Mouse (Mus musculus) neural tube, embryonic 14.5 days (tissue): ENCODE results near the gene Mecom. TPM values are rescaled to one million over a fixed set of nuclear protein-coding genes. Genes with fewer than 3 reads are reported as not detected.

Source experiments
- ATAC-seq: fragments of 200-750 bp; cut with Nextera tagmentation; 2 replicates; pipeline ENCODE4 v1.8.0; 2017; ENCODE audit warnings: low read depth, mild to moderate bottlenecking, moderate TSS enrichment, moderate library complexity
- H3K27ac ChIP-seq: fragments of 300-500 bp; sonication (generic); 2 replicates; pipeline ENCODE4 v1.5.1; 2014; ENCODE audit warnings: low read depth, mild to moderate bottlenecking, control low read depth, low read length, moderate library complexity, mixed read lengths
- H3K27me3 ChIP-seq: fragments of 300-500 bp; sonication (generic); 2 replicates; pipeline ENCODE4 v1.6.1; 2014; ENCODE audit warnings: low read length; ENCODE audit not compliant: control insufficient read depth, insufficient read depth
- H3K36me3 ChIP-seq: fragments of 300-500 bp; sonication (generic); 2 replicates; pipeline ENCODE4 v1.6.1; 2014; ENCODE audit warnings: low read length, mixed read lengths; ENCODE audit not compliant: control insufficient read depth, insufficient read depth
- H3K4me1 ChIP-seq: fragments of 300-500 bp; sonication (generic); 2 replicates; pipeline ENCODE4 v1.6.1; 2014; ENCODE audit warnings: low read length; ENCODE audit not compliant: control insufficient read depth, insufficient read depth
- H3K4me2 ChIP-seq: fragments of 300-500 bp; sonication (generic); 2 replicates; pipeline ENCODE4 v1.6.1; 2014; ENCODE audit warnings: mild to moderate bottlenecking, low read depth, low read length, control low read depth
- H3K4me3 ChIP-seq: fragments of 300-500 bp; sonication (generic); 2 replicates; pipeline ENCODE4 v1.5.1; 2014; ENCODE audit warnings: low read depth, low read length, control low read depth, mixed read lengths
- H3K9ac ChIP-seq: fragments of 300-500 bp; sonication (generic); replicated peaks from 2 replicates; pipeline ENCODE4 v1.6.1; 2014; ENCODE audit warnings: low read depth, mild to moderate bottlenecking, control low read depth, low read length, mixed read lengths
- H3K9me3 ChIP-seq: fragments of 300-500 bp; sonication (generic); 2 replicates; pipeline ENCODE4 v1.6.1; 2016; ENCODE audit warnings: low read length; ENCODE audit not compliant: control insufficient read depth
- WGBS: fragments of 180-500 bp; shearing (Covaris S2); extraction: QIAGEN DNeasy Blood & Tissue Kit; methylation state at CpG from one replicate; pipeline ENCODE4 v1.1.7; 2014; 5-methylcytosine and 5-hydroxymethylcytosine counted together
- polyA plus RNA-seq: library from polyadenylated mRNA; unstranded; fragments of >200 nt; fragmentation: Nextera tagmentation; extraction: Ambion mirVana; gene quantifications from 2 replicates; pipeline ENCODE4 v1.2.1, GENCODE M21; 2014

The Mecom gene
- polyA plus RNA-seq, 1 experiment from 2014 or later: 6.4 TPM

DNA sequence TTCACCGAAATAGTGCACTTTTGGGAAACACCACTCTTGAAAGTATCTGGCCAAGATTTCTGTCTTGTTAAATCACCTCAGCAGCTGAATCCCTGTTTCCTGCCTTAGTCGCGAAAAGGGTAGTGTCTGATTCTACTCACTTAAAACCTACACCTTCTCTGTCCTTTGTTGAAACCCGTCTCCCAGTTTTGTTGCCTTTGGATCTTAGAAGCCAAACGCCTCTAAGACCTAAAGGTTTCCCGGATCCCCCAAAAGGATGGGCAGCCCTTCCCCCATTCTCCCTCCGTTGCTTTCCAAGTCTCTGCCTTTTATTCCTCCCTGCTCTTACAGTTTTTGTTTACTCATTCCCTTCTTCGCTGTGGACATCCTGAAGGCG, 32.0 kb downstream of the Mecom start:
- Histone ChIP-seq H3K4me1 (peaks cover 11% of the 10 kb centered on the region; the same call in 1 of the 2 replicates), H3K9me3 (no peaks in the 10 kb centered on the region), H3K27ac (no peak overlapping the region), H3K36me3 (no peaks in the 10 kb centered on the region), H3K27me3 (peaks cover 42% of the 10 kb centered on the region), H3K9ac (no peak overlapping the region), H3K4me2 (no peak overlapping the region), H3K4me3 (no peak overlapping the region)
- 6% methylated on average over 9 of the region's 9 CpGs for WGBS
- ATAC-seq: no peak

DNA sequence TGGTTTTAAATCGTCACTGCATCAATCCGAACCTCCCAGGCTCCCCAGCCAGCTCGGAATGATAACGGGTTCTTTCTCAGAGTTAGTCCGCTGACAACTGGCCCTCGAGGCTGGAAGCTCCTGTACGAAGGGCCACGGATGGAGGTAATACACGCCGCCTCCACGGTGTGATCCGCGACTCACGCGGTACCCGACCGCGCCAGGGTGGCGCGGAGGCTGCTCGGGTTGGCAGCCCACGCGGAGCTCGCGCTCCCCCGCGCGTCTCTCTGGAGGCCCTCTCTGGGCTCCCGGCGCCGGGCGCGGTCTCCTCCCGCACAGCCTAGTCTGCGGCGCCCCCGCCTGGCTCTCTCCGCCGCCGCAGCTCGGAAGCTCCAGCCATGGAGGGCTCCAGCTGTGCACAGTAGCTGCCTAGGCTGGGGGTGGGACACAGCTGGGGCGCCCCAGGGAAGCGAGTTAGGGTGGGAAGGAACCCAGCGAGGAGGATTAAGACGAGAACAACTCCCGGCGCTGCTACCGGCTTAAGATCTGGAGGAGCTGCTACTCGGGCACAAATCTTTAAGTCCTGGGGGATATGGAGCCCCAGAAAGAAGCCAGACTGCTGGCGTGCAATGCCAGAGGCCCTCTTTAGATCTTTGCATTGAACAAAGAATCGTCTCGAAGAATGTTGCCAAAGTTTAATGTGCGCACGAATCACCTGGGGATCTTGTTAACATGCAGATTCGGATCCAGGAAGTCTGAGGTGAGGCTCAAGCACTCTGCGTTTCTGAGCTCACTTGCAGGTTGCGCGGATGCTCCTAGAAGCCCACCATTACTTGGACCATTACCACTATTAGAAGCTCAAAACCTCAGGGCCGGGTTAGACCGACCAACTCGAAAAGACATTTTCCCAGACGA, 32.7 kb downstream of the Mecom start:
- peaks cover 43% of the 10 kb centered on the region for H3K27me3 ChIP-seq
- peak; percentile 85 for ATAC-seq

DNA sequence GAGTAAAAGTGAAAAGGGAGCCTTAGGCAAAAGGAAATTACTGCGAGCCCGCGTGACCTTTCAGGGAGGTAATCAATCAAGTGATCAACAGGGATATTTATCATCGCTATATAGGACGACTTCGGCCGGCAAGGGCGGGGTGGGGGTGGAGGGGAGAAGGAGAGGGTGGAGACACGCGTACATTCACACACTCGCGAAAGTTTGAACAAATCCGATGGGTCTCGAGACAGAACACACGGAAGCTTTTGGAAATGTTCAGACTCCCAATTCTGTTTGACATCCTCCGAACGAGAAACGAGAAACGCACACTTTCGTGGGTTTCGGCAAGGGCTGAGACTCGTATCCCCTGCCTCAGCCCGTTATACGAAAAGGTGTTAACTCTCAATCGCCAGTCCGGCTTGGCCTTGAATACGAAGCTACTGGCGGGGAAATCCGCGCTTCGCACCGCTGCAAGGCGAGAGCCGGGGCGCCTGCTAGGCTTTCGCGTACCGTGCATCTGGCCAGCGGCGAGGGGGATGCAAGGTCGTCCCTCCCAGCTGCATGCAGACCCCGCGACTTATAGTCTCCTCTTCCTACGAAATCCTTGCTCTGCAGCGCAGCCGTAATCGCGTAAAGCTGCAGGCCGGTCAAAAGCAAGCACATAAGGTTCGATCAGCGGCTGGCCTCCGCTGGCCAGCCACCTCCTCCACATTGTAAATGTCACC, 33.6 kb downstream of the Mecom start:
- no peaks in the 10 kb centered on the region for H3K36me3 ChIP-seq
- peaks cover 45% of the 10 kb centered on the region for H3K27me3 ChIP-seq
- peak; percentile 19 for ATAC-seq
- H3K4me3 ChIP-seq: peak overlapping the region; percentile 22
- H3K27ac ChIP-seq: no peak overlapping the region
- peaks cover 12% of the 10 kb centered on the region; the same call in 1 of the 2 replicates for H3K4me1 ChIP-seq
- H3K9ac ChIP-seq: no peak overlapping the region
- peak overlapping the region; percentile 37 for H3K4me2 ChIP-seq
- no peaks in the 10 kb centered on the region for H3K9me3 ChIP-seq
- under 1% methylated on average over 52 of the region's 52 CpGs for WGBS

More for the DNA sequence above, 32.7 kb downstream of the Mecom start:
- peak overlapping the region; percentile 37 for H3K4me2 ChIP-seq
- no peaks in the 10 kb centered on the region for H3K9me3 ChIP-seq
- H3K4me3 ChIP-seq: peak overlapping the region; percentile 22
- peaks cover 11% of the 10 kb centered on the region; the same call in 1 of the 2 replicates for H3K4me1 ChIP-seq
- no peak overlapping the region for H3K9ac ChIP-seq
- H3K27ac ChIP-seq: no peak overlapping the region
- WGBS: under 1% methylated on average over 61 of the region's 62 CpGs
- no peaks in the 10 kb centered on the region for H3K36me3 ChIP-seq

DNA sequence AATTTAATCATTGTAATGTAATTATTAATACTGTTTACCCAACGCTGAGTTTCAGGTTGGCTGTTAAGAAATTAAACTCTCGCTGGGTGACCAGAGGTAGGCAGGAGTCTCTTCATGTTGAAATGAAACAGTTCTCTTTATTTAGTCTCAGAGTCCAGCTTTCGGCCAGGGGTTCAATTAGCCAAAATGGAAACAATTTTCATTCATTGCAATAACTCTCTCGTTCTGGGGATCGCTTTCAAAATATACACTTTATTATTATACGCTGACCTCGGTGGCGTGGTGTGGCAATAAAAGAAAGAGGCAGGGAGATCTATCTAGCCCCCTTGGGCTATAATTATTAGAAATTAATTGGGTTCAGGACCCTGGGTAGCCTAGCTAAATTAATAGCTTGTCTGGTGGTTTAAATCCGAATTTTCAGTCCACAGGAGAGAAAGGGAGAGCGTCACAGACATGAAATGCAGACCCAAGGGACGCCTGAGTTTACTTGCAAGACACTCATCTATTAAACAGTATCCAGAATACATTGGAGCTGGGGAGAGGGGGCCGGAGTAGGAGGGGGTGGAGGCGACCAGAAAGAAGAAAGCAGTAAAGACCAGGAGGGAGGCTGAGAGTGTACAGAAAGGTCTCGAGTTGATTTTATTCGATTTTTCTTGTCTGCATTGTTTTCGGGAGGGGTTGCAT, 34.4 kb downstream of the Mecom start:
- Histone ChIP-seq H3K9me3 (no peaks in the 10 kb centered on the region), H3K4me2 (no peak overlapping the region; the same call in 1 of the 2 replicates), H3K4me1 (peaks cover 16% of the 10 kb centered on the region), H3K9ac (no peak overlapping the region), H3K4me3 (no peak overlapping the region; the same call in 1 of the 2 replicates), H3K27me3 (peaks cover 52% of the 10 kb centered on the region), H3K36me3 (no peaks in the 10 kb centered on the region), H3K27ac (no peak overlapping the region)
- ATAC-seq: no peak
- WGBS: 3% methylated on average over 16 of the region's 16 CpGs

DNA sequence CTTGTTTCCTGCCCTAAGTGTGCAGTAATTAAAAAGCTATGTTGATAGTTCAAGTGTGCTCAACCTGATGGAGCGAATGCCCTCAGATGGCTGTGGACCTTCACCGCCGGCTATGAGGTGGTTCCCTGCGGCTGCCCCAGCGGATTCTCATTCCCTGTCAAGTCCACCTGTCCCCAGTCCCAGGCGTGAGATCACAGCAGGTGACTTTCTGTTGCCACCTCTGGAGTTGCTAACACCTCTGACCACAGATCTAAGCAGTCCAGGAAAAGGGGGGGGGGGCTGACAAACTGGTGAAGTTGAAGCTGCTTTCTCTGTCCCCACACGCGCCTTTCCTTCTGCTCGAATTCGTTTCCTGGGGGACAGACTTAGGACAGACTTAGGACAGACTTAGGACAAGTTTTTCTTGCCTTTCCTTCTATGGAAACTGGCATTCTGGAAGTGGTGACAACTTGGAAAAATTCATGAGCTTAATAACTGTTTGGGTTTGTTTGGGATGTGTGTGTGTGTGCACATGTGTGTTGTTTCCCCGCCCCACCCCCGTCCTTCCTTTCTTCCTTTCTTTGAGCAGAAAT, 35.3 kb downstream of the Mecom start:
- 1% methylated on average over 12 of the region's 12 CpGs for WGBS
- H3K9me3 ChIP-seq: no peaks in the 10 kb centered on the region
- peaks cover 25% of the 10 kb centered on the region for H3K4me1 ChIP-seq
- H3K4me2 ChIP-seq: no peak overlapping the region
- no peak overlapping the region for H3K4me3 ChIP-seq
- no peak for ATAC-seq
- peaks cover 60% of the 10 kb centered on the region for H3K27me3 ChIP-seq
- H3K9ac ChIP-seq: no peak overlapping the region
- no peak overlapping the region for H3K27ac ChIP-seq
- no peaks in the 10 kb centered on the region for H3K36me3 ChIP-seq

DNA sequence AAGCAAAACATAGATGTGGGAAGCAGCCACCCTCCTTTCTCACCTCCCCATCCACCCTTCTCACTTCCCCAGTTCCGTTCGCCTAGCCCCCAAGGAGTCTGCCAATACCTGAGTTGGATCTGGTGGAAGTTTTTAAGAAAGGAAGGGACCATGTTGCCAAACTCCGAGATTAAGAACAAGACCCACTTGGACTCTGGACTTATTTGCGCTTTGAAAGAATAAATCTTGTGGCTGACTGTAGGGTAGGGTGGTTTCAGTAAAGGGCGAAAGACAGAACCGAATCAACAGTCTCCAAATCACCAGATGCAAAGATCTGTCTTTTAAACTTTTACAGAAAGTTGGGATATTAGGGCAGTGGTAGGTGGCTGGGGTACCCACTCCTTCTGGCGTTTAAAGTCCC, 36.0 kb downstream of the Mecom start:
- Histone ChIP-seq H3K4me2 (no peak overlapping the region), H3K9me3 (no peaks in the 10 kb centered on the region), H3K9ac (no peak overlapping the region), H3K27ac (no peak overlapping the region), H3K36me3 (no peaks in the 10 kb centered on the region), H3K4me1 (peaks cover 27% of the 10 kb centered on the region), H3K4me3 (no peak overlapping the region), H3K27me3 (peaks cover 57% of the 10 kb centered on the region)
- 5% methylated on average over 7 of the region's 7 CpGs for WGBS
- no peak for ATAC-seq

DNA sequence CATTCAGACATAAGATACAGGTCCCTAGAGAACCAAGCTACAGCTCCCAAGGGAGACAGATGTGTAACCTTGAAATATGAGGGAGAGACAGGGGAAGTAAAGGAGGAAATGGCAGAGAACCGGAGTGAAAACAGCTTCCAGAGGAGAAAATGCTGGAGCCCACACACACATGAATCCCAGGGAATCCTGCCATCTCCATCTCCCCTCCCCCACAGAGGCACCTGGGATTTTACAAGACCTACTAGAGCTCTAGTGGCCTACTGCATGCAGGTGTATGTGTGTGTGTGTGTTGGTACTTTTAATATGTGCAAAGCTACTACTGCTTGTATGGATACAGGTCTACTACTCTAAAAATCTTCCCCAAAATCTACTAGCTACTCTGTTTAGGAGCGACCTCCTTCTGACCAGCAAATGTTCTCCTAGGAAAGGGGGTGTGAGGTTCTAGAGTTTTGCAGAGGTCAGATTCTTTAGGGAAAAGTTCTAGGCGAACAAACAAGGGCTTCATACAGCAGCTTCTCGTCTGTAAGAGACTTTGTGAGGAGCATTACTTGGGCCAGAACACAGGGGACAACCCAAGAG, 36.7 kb downstream of the Mecom start:
- peaks cover 56% of the 10 kb centered on the region for H3K27me3 ChIP-seq
- H3K9ac ChIP-seq: no peak overlapping the region
- H3K4me2 ChIP-seq: no peak overlapping the region
- H3K4me1 ChIP-seq: peaks cover 27% of the 10 kb centered on the region
- H3K36me3 ChIP-seq: no peaks in the 10 kb centered on the region
- H3K27ac ChIP-seq: no peak overlapping the region
- ATAC-seq: no peak
- no peak overlapping the region for H3K4me3 ChIP-seq
- no peaks in the 10 kb centered on the region for H3K9me3 ChIP-seq
- 9% methylated on average over 4 of the region's 4 CpGs for WGBS

DNA sequence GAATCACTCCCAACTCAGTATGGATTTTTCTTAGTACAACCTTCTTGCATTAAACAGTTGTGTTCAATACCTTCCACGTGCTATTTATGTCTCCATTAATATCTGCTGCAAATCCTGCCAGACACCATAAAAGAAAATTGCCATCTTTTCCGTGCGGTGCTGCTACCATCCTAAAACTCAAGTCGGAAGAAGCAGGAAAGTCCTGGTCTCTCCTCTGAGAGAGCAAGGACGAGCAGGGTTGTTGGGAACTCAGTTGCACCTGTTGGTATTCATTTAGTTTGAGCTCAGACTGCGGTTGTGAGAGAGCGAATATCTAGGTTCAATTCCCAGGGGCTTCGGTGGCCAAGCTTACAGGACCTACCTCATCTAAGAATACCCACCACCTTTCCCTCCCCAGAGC, 37.2 kb downstream of the Mecom start:
- Histone ChIP-seq H3K4me2 (no peak overlapping the region), H3K36me3 (no peaks in the 10 kb centered on the region), H3K9ac (no peak overlapping the region), H3K4me3 (no peak overlapping the region), H3K9me3 (no peaks in the 10 kb centered on the region), H3K27me3 (peaks cover 55% of the 10 kb centered on the region), H3K27ac (no peak overlapping the region), H3K4me1 (peaks cover 27% of the 10 kb centered on the region)
- ATAC-seq: no peak
- 5% methylated on average over 8 of the region's 8 CpGs for WGBS
